Mouse (Mus musculus): ENCODE data around the gene Zfp385a. TPM values are rescaled to one million over a fixed set of nuclear protein-coding genes. Genes with fewer than 3 reads are reported as not detected.
A peak's percentile ranks its signal among the peaks of the same experiment; 100 is the strongest.

The Zfp385a gene
- polyA plus RNA-seq, 1 experiment = 26.8 TPM

GRCm38 (mm10) chr15:103290417-103290816 lies 49.5 kb downstream of the Zfp385a start:
- TF ChIP-seq EP300 (IDR thresholded peaks at IDR 0.05; ENCODE audit: insufficient read depth, low read depth, low read length) = no peak
- no peak for TF ChIP-seq CTCF (IDR thresholded peaks at IDR 0.05; ENCODE audit: low read depth, low read length)
- TF ChIP-seq POLR2A (IDR thresholded peaks at IDR 0.05; ENCODE audit: insufficient read depth, low read length) = no peak
- H3K27me3 ChIP-seq (ENCODE audit: control insufficient read depth, insufficient read depth, low read length, poor library complexity, severe bottlenecking) = no peaks in the 10 kb centered on the region
- no peak overlapping the region for H3K27ac ChIP-seq (ENCODE audit: insufficient read depth, low read length)
- peaks cover 26% of the 10 kb centered on the region for H3K36me3 ChIP-seq (ENCODE audit: control insufficient read depth, insufficient read depth, low read length, poor library complexity, severe bottlenecking)
- H3K9me3 ChIP-seq (replicated peaks; ENCODE audit: control insufficient read depth, insufficient read depth, low read length, poor library complexity, severe bottlenecking) = no peaks in the 10 kb centered on the region
- H3K4me3 ChIP-seq (ENCODE audit: low read depth, low read length) = no peak overlapping the region
- H3K4me1 ChIP-seq (ENCODE audit: control insufficient read depth, insufficient read depth, low read length) = peaks cover under 1% of the 10 kb centered on the region
- no peak overlapping the region for H3K9ac ChIP-seq (ENCODE audit: low read depth, poor library complexity, severe bottlenecking)

- Histone ChIP-seq H3K9me3 (replicated peaks; ENCODE audit: control insufficient read depth, insufficient read depth, low read length, poor library complexity, severe bottlenecking) (no peaks in the 10 kb centered on the region), H3K9ac (ENCODE audit: low read depth, poor library complexity, severe bottlenecking) (no peak overlapping the region), H3K27me3 (ENCODE audit: control insufficient read depth, insufficient read depth, low read length, poor library complexity, severe bottlenecking) (no peaks in the 10 kb centered on the region), H3K27ac (ENCODE audit: insufficient read depth, low read length) (no peak overlapping the region), H3K4me3 (ENCODE audit: low read depth, low read length) (no peak overlapping the region), H3K4me1 (ENCODE audit: control insufficient read depth, insufficient read depth, low read length) (no peaks in the 10 kb centered on the region), H3K36me3 (ENCODE audit: control insufficient read depth, insufficient read depth, low read length, poor library complexity, severe bottlenecking) (peaks cover 26% of the 10 kb centered on the region)
- TF ChIP-seq EP300 (IDR thresholded peaks at IDR 0.05; ENCODE audit: insufficient read depth, low read depth, low read length) (no peak), CTCF (IDR thresholded peaks at IDR 0.05; ENCODE audit: low read depth, low read length) (no peak), POLR2A (IDR thresholded peaks at IDR 0.05; ENCODE audit: insufficient read depth, low read length) (no peak)
These were observed 50.3 kb downstream of the Zfp385a start for GRCm38 (mm10) chr15:103289600-103289999.

- H3K36me3 ChIP-seq (ENCODE audit: control insufficient read depth, insufficient read depth, low read length, poor library complexity, severe bottlenecking) = peaks cover 7% of the 10 kb centered on the region
- no peak overlapping the region for H3K27ac ChIP-seq (ENCODE audit: insufficient read depth, low read length)
- no peaks in the 10 kb centered on the region for H3K4me1 ChIP-seq (ENCODE audit: control insufficient read depth, insufficient read depth, low read length)
- TF ChIP-seq CTCF (IDR thresholded peaks at IDR 0.05; ENCODE audit: low read depth, low read length) (no peak), POLR2A (IDR thresholded peaks at IDR 0.05; ENCODE audit: insufficient read depth, low read length) (no peak), EP300 (IDR thresholded peaks at IDR 0.05; ENCODE audit: insufficient read depth, low read depth, low read length) (no peak)
- H3K4me3 ChIP-seq (ENCODE audit: low read depth, low read length) = no peak overlapping the region
- no peak overlapping the region for H3K9ac ChIP-seq (ENCODE audit: low read depth, poor library complexity, severe bottlenecking)
- no peaks in the 10 kb centered on the region for H3K9me3 ChIP-seq (replicated peaks; ENCODE audit: control insufficient read depth, insufficient read depth, low read length, poor library complexity, severe bottlenecking)
- H3K27me3 ChIP-seq (ENCODE audit: control insufficient read depth, insufficient read depth, low read length, poor library complexity, severe bottlenecking) = no peaks in the 10 kb centered on the region
These were observed 54.0 kb downstream of the Zfp385a start for GRCm38 (mm10) chr15:103285778-103286417.

GRCm38 (mm10) chr15:103284647-103285046 lies 55.2 kb downstream of the Zfp385a start:
- no peak overlapping the region for H3K9ac ChIP-seq (ENCODE audit: low read depth, poor library complexity, severe bottlenecking)
- no peaks in the 10 kb centered on the region for H3K4me1 ChIP-seq (ENCODE audit: control insufficient read depth, insufficient read depth, low read length)
- no peak for TF ChIP-seq EP300 (IDR thresholded peaks at IDR 0.05; ENCODE audit: insufficient read depth, low read depth, low read length)
- no peak for TF ChIP-seq CTCF (IDR thresholded peaks at IDR 0.05; ENCODE audit: low read depth, low read length)
- TF ChIP-seq POLR2A (IDR thresholded peaks at IDR 0.05; ENCODE audit: insufficient read depth, low read length) = no peak
- H3K27me3 ChIP-seq (ENCODE audit: control insufficient read depth, insufficient read depth, low read length, poor library complexity, severe bottlenecking) = no peaks in the 10 kb centered on the region
- H3K9me3 ChIP-seq (replicated peaks; ENCODE audit: control insufficient read depth, insufficient read depth, low read length, poor library complexity, severe bottlenecking) = no peaks in the 10 kb centered on the region
- H3K27ac ChIP-seq (ENCODE audit: insufficient read depth, low read length) = no peak overlapping the region
- no peak overlapping the region for H3K4me3 ChIP-seq (ENCODE audit: low read depth, low read length)
- H3K36me3 ChIP-seq (ENCODE audit: control insufficient read depth, insufficient read depth, low read length, poor library complexity, severe bottlenecking) = peaks cover 3% of the 10 kb centered on the region; the same call in 1 of the 2 replicates

GRCm38 (mm10) chr15:103284066-103284465 lies 55.8 kb downstream of the Zfp385a start:
- Histone ChIP-seq H3K4me1 (ENCODE audit: control insufficient read depth, insufficient read depth, low read length) (no peaks in the 10 kb centered on the region), H3K9ac (ENCODE audit: low read depth, poor library complexity, severe bottlenecking) (no peak overlapping the region), H3K9me3 (replicated peaks; ENCODE audit: control insufficient read depth, insufficient read depth, low read length, poor library complexity, severe bottlenecking) (no peaks in the 10 kb centered on the region), H3K36me3 (ENCODE audit: control insufficient read depth, insufficient read depth, low read length, poor library complexity, severe bottlenecking) (no peaks in the 10 kb centered on the region; the same call in 1 of the 2 replicates), H3K4me3 (ENCODE audit: low read depth, low read length) (no peak overlapping the region), H3K27ac (ENCODE audit: insufficient read depth, low read length) (no peak overlapping the region), H3K27me3 (ENCODE audit: control insufficient read depth, insufficient read depth, low read length, poor library complexity, severe bottlenecking) (no peaks in the 10 kb centered on the region)
- peak; percentile 67 for TF ChIP-seq CTCF (IDR thresholded peaks at IDR 0.05; ENCODE audit: low read depth, low read length)
- no peak for TF ChIP-seq EP300 (IDR thresholded peaks at IDR 0.05; ENCODE audit: insufficient read depth, low read depth, low read length)

- no peak overlapping the region for H3K4me3 ChIP-seq (ENCODE audit: low read depth, low read length)
- no peaks in the 10 kb centered on the region for H3K4me1 ChIP-seq (ENCODE audit: control insufficient read depth, insufficient read depth, low read length)
- TF ChIP-seq EP300 (IDR thresholded peaks at IDR 0.05; ENCODE audit: insufficient read depth, low read depth, low read length) = no peak
- no peak for TF ChIP-seq CTCF (IDR thresholded peaks at IDR 0.05; ENCODE audit: low read depth, low read length)
- TF ChIP-seq POLR2A (IDR thresholded peaks at IDR 0.05; ENCODE audit: insufficient read depth, low read length) = no peak
- no peaks in the 10 kb centered on the region for H3K9me3 ChIP-seq (replicated peaks; ENCODE audit: control insufficient read depth, insufficient read depth, low read length, poor library complexity, severe bottlenecking)
- H3K9ac ChIP-seq (ENCODE audit: low read depth, poor library complexity, severe bottlenecking) = no peak overlapping the region
- no peaks in the 10 kb centered on the region for H3K36me3 ChIP-seq (ENCODE audit: control insufficient read depth, insufficient read depth, low read length, poor library complexity, severe bottlenecking)
- no peak overlapping the region for H3K27ac ChIP-seq (ENCODE audit: insufficient read depth, low read length)
- H3K27me3 ChIP-seq (ENCODE audit: control insufficient read depth, insufficient read depth, low read length, poor library complexity, severe bottlenecking) = no peaks in the 10 kb centered on the region
These were observed 58.3 kb downstream of the Zfp385a start for GRCm38 (mm10) chr15:103281465-103282205.
